Mouse (Mus musculus) brown adipose tissue, adult 24 weeks (tissue): Measurements from ENCODE around the gene Ankrd52. TPM values are rescaled to one million over a fixed set of nuclear protein-coding genes. Genes with fewer than 3 reads are reported as not detected.

Experiments used
- H3K27ac ChIP-seq: fragments of 200-500 bp; replicated peaks from 2 replicates; pipeline ENCODE4 v1.5.1; 2012; ENCODE audit warnings: low read depth, mild to moderate bottlenecking, low read length
- H3K4me1 ChIP-seq: fragments of 200-500 bp; 2 replicates; pipeline ENCODE4 v1.6.1; 2012; ENCODE audit warnings: low read length, mixed read lengths; ENCODE audit not compliant: control insufficient read depth, insufficient read depth, insufficient read length
- H3K4me3 ChIP-seq: fragments of 200-500 bp; 2 replicates; pipeline ENCODE4 v1.5.1; 2012; ENCODE audit warnings: low read depth, mild to moderate bottlenecking, low read length, moderate library complexity; ENCODE audit not compliant: insufficient read depth
- polyA plus RNA-seq: library from polyadenylated mRNA; stranded (reverse); fragments of >200 nt; gene quantifications from 2 replicates; pipeline ENCODE4 v1.2.4, GENCODE M21; 2012; ENCODE audit not compliant: missing spikeins, insufficient read depth, insufficient read length

Ankrd52 gene
- polyA plus RNA-seq, 1 experiment, result 22.4 TPM

DNA sequence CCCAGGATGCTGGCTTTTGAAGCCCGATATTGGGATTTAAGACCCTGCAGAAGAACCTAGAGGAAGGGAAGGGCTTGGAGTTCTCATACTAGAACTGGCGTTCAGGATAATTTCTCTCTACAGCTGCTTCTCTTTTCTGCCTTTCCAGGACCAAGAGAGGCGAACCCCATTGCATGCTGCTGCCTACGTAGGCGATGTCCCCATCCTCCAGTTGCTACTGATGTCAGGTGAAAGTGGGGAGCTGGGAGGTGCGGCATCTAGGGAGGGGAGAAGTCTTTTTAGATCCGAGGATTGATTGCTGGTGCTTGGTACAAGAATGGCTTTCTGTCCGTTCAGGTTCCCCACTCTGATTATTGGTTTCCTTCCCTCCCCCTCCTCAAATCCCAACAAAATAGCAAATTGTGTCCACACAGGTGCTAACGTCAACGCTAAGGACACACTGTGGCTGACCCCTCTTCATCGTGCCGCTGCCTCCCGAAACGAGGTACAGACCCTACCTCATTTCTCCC, 1.1 kb downstream of the Ankrd52 start:
- Histone ChIP-seq H3K4me3 (peak overlapping the region; percentile 68), H3K27ac (peak overlapping the region; percentile 71), H3K4me1 (peaks cover 7% of the 10 kb centered on the region; the same call in 1 of the 2 replicates)

DNA sequence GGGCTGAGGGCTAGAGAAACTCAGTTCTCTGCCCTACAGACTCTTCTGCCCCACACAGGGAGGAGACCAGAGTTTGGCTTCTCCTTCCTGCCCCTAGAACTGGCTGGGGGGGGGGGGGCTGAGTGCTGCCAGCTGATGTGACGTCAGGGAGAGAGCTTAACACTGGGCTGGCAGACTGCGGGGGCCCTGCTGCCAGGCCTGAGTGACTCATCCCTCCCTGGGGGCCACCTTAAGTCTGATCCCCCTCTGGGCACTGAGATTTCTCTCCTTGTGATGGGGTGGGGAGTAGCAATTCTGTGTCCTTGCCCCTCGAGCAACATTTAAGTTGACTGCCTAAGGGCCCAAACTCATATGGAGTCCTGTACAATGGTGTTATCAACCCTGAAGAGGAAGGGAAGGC, 1.5 kb downstream of the Ankrd52 start:
- H3K27ac ChIP-seq, result peak overlapping the region; percentile 71

DNA sequence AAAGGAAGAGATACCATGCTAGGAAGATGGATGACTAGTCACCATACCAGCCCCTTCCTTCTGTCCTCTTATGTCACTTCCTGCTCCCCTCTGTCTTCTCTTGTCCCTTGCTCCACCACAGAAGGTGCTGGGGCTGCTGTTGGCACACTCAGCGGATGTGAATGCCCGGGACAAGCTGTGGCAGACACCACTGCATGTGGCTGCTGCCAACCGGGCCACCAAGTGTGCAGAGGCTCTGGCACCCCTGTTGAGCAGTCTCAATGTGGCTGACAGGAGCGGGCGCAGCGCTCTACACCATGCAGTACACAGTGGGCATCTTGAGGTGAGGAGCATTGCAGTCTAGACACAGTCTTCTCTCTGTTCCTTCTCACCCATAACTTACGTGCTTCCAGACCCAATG, 2.3 kb downstream of the Ankrd52 start:
- Histone ChIP-seq H3K27ac (peak overlapping the region; percentile 52), H3K4me3 (no peak overlapping the region), H3K4me1 (peaks cover 7% of the 10 kb centered on the region; the same call in 1 of the 2 replicates)

More for the DNA sequence above, 1.5 kb downstream of the Ankrd52 start:
- H3K4me1 ChIP-seq, result peaks cover 7% of the 10 kb centered on the region; the same call in 1 of the 2 replicates
- peak overlapping the region; percentile 68 for H3K4me3 ChIP-seq

DNA sequence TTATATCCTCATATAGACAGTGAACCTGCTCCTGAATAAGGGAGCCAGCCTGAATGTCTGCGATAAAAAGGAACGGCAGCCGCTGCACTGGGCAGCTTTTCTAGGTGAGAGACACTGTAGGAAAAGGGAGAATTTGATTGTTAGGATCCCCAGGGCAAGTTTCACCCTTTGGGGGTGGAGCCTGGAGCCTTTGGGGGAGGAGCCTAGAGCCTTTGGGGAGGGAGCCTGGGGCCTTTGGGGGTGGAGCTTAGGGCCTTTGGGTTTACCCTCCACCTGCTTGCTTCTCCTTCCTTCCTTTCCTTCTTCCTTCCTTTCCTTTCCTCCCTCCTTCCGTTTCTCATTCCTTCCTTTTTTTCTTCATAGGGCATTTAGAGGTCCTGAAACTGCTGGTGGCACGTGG, 3.6 kb downstream of the Ankrd52 start:
- Histone ChIP-seq H3K27ac (no peak overlapping the region), H3K4me1 (peaks cover 7% of the 10 kb centered on the region; the same call in 1 of the 2 replicates)

DNA sequence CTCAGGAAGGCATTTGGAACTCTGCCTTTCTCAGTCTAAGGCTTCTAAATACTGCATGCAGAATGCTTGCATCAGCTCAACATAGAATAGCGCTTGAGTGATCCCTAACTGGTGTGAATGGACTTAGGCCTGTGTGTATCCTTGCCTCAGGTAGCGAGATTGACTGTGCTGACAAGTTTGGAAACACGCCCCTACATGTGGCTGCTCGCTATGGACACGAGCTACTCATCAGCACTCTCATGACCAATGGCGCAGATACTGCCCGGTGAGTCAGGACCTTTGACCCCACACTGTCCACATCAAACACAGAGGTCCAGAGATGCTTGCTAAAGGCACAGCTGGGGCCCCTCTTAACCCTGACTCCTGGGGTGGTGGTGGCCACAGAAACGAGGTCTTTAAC, 5.6 kb downstream of the Ankrd52 start:
- no peak overlapping the region for H3K27ac ChIP-seq
- H3K4me1 ChIP-seq, result peaks cover 7% of the 10 kb centered on the region; the same call in 1 of the 2 replicates
- H3K4me3 ChIP-seq, result no peak overlapping the region

More for the DNA sequence above, 3.6 kb downstream of the Ankrd52 start:
- H3K4me3 ChIP-seq, result no peak overlapping the region

DNA sequence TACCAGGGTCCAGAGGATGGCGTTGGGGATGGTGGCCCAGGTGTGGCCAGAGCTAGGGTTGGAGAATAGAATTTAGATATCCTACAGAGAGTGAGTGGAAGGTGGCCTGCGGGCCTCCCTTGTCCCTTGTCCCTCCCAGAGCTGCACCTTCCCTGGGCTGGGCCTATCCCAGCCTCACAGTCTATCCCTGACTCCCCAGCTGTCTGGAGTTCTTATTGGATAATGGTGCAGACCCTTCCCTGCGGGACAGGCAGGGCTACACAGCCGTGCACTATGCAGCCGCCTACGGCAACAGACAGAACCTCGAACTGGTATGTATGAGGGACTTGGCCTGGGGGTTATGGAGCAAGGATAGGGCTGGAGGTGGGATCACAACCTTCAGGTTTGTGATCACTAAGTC, 9.0 kb downstream of the Ankrd52 start:
- no peaks in the 10 kb centered on the region for H3K4me1 ChIP-seq
- no peak overlapping the region for H3K4me3 ChIP-seq
- no peak overlapping the region for H3K27ac ChIP-seq

DNA sequence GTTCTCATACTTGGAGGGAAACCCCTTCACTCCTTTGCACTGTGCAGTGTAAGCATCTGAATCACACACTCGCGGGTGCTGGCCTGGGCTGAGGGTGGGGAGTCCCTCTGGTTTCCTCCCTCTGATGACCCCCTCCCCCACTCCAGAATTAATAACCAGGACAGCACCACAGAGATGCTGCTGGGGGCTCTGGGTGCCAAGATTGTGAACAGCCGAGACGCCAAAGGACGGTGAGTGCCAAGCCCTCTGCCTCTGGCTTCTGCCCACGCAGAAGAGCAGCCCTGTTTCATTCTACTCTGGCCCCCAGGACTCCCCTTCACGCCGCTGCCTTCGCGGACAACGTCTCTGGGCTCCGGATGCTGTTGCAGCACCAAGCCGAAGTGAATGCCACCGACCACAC, 12.0 kb downstream of the Ankrd52 start:
- no peak overlapping the region for H3K27ac ChIP-seq
- no peak overlapping the region for H3K4me3 ChIP-seq
- no peaks in the 10 kb centered on the region for H3K4me1 ChIP-seq

DNA sequence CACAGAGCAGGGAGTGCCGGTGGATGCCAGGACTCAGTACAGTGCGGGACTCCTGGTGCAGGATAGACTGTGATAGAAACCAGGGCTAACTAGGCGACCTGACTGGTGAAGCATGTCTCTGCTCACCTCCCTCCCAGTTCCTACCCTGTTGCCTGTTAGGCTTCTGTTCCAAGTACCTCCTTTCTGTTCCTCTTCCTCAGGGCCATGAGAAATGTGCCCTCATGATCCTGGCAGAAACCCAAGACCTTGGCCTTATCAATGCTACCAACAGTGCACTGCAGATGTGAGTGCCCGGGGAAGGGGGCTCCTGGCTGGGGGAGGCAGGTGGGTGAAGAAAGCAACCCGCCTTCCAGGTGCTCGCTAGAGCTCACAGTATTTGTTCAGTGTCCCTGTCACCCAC, 12.7 kb downstream of the Ankrd52 start:
- H3K27ac ChIP-seq, result no peak overlapping the region
- no peaks in the 10 kb centered on the region for H3K4me1 ChIP-seq
- H3K4me3 ChIP-seq, result no peak overlapping the region

DNA sequence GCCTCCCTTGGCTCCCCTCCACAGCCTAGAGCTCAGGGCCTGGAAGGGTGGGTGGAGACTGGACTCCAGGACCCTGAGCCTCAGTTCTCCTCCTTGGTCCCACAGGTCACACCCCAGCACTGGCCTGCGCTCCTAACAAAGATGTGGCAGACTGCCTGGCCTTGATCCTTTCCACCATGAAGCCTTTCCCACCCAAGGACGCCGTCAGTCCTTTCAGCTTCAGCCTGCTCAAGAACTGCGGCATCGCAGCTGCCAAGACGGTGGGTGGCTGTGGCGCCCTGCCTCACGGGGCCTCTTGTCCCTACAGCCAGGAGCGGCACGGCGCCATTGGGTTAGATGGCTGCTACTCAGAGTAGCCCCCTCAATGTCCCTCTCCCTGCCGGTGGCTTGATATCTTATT, 13.5 kb downstream of the Ankrd52 start:
- Histone ChIP-seq H3K4me1 (no peaks in the 10 kb centered on the region), H3K4me3 (no peak overlapping the region), H3K27ac (no peak overlapping the region)

DNA sequence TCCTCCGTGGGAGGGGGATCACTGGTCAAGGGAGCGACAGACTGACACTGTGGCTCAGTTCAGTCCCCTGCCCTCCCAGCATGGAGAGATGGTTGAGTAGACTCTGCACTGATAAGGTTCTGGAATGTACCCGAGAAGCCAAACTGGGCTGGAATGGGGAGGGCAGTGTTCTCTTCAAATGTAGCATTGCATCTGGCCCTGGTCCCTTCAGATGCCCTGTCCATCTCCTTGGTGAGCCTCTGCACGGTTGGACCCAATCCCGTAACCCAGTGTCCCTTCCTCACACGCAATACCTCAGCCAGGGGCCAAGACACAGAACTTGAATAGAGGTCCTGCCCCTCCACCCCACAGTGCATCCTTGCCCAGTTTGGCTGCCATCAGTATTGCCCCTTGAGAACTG, 14.9 kb downstream of the Ankrd52 start:
- no peaks in the 10 kb centered on the region for H3K4me1 ChIP-seq
- H3K27ac ChIP-seq, result no peak overlapping the region
- no peak overlapping the region for H3K4me3 ChIP-seq

DNA sequence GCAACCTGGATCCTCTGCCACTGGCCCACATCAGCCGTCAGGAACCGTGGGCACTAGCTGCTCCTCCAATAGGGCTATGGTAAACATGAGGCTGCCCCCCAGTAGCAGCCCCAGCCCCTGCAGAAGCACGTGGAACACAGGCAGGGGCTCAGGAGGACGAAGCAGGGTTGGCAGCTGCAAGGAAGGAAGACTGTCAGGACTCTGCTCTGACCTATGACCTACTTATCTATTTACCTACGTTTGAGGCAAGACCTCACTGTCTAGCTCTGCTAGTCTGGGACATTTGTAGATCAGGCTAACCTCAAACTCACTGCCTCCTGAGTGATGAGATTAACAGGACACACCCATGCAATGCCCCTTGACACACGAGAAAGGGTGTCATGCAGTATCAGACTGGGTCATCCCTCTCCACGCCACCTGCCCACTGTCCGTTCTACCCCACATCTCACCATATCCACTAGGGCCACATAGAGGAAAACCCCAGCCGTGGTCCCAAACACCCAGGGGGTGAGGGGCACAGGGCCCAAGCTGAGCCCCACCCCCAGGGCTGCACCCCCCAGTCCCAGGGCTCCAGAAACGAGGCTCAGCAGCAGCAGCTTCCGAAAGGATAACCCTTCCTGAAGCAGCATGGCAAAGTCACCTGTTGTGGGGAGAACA, 19.2 kb downstream of the Ankrd52 start:
- Histone ChIP-seq H3K4me1 (no peaks in the 10 kb centered on the region), H3K4me3 (no peak overlapping the region), H3K27ac (no peak overlapping the region)

DNA sequence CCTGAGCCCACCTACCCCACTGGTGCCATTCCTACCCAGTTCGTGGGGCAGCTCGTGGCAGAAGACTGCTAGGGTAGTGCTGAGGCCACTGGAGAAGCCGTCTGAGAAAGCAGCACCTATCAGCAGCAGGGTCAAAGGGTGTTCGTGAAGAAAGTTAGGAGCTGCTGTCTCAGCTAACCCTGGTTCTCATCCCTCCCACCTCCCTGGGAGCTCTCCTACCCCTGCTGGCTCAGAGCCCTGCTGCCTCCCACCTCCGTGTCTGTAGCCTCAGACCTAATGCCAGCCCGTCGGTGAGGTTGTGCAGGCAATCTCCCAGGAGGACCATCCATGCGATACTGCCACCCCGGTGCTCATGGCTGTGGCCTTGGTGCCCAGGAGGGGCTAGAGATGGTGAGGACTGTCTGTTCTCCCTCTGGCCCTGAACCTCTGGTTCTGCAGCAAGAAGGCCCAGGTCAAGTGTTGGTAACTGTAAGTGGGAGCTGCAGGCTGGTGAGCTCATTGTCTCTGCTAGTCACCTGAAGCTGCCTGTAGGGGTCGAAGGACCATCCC, 19.9 kb downstream of the Ankrd52 start:
- no peak overlapping the region for H3K4me3 ChIP-seq
- H3K27ac ChIP-seq, result no peak overlapping the region
- H3K4me1 ChIP-seq, result no peaks in the 10 kb centered on the region

DNA sequence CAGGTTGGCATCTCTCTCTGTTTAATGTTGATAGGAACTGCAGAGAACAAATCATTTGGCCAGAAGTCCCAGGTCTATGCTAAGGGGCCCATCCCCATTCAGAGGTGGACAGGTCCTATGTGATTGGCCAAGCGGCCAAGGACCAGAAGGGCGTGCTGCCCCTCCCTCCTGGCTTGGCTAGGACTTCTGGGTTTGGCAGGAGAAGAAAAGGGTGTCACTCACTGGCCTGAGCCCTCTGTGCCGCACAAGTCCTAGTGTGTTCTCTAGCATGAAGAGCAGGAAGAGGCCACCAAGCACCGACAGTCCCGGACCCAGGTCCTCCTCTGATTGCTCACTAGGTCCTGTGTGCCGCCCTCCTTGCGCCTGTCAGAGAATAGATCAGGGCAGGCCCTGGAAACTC, 20.6 kb downstream of the Ankrd52 start:
- no peak overlapping the region for H3K4me3 ChIP-seq
- no peak overlapping the region for H3K27ac ChIP-seq

DNA sequence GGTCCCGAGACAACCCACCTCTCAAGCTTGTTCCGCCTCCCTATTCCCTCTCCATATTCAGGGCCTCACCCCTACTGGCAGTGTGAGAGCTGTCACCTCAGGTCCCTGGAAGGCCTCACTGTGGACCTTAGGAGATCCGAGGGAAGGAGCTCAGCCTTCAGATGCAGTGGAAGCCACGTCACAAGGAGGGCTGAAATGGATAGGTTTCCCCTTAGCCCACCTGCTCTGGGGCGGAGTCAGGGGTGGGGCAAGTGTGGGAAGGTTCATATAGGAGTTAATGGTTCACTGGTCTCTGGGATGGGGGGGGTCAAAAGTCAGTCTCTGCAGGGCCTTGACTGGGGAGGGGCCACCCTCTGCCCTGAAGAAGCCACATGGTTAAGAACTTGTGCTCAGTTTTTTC, 23.4 kb downstream of the Ankrd52 start:
- Histone ChIP-seq H3K4me3 (no peak overlapping the region), H3K27ac (no peak overlapping the region), H3K4me1 (no peaks in the 10 kb centered on the region)

More for the DNA sequence above, 20.6 kb downstream of the Ankrd52 start:
- no peaks in the 10 kb centered on the region for H3K4me1 ChIP-seq

DNA sequence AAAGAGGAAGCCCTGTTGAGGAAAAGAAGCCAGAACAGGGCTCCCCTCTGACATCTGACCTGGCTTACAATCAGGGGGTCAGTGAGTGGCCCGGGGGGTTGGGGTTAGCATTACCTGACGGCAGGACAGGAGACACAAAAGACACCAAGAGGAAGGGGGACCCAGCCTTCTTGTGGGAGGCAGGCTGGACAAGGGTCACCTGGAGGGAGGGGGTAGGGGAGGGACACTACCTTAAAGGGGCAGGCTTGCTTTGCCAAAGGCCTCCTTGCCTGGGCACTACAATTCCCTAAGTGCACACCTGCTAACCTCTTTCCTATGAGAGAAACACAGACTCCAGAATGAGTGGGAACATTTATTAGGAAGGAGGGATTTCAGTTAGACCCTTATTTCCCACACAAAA, 24.1 kb downstream of the Ankrd52 start, which contains the start of gene Slc39a5:
TSS of gene Slc39a5 (minus strand) at position 174 of the 400 bp plus-strand sequence.
- Histone ChIP-seq H3K4me1 (no peaks in the 10 kb centered on the region), H3K27ac (no peak within 1 kb of the TSS), H3K4me3 (no peak within 1 kb of the TSS)

DNA sequence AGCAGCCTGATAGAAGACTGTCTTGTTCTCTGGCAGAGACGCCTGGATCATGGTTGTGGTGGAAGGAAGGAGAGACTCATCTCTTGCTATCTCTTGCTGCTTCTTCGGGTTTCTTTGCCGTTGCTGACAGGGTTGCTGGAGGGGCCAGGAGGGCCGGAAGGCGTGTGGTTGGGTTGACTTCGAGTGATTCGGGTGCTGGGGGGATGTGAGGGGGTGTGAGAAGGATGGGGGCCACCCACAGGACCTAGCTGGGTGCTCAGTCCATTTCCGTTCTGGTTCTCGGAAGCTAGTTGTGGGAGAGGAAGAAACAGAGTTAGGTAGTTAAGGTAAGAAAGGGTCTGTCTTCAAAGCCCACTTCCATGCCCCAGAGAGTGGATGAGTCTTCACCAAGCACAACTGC, 24.7 kb downstream of the Ankrd52 start:
- Histone ChIP-seq H3K27ac (no peak overlapping the region), H3K4me3 (no peak overlapping the region), H3K4me1 (no peaks in the 10 kb centered on the region)
